Mouse (Mus musculus): ENCODE results near the gene Arhgap6. TPM values are rescaled to one million over a fixed set of nuclear protein-coding genes. Genes with fewer than 3 reads are reported as not detected.

Gene Arhgap6
- polyA plus RNA-seq, 2 experiments from 2014 or later, result 0.29 TPM; not detected in 1

DNA sequence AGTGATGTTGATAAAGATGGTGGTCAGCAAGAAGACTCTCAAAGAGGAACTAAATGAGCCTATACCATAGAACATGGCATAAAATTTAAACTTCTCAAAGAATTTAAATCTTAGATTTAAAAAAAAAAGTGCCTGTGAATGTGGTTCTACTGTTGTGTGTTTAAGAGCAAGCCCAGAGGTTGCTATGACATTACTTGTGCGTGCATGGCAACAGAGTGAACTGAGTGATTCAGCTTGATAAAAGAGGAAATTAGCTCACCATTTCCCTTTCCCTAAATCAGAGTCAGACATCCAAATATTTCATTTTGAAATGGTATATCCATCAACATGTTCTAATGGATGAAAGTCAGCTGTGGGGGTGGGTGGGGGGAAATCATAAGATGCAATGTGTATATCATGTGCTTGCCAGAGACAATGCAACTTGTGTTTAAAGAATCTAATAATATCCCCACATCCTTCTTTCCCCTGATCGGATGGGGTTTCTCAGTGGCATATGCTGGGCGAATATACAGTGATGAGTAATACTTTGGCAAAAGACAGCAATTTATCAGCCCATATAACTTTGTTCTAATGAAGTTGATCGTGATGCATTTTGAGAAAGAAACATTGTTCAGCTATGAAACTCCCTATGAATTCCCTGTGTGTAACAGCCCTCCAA, 328.3 kb downstream of the Arhgap6 start:
- no peak for ATAC-seq

- ATAC-seq, result no peak
Measured at GRCm38 (mm10) chrX:169123773-169124151, 328.9 kb downstream of the Arhgap6 start.

- no peak for ATAC-seq
Measured at GRCm38 (mm10) chrX:169139758-169140157, 344.9 kb downstream of the Arhgap6 start.

DNA sequence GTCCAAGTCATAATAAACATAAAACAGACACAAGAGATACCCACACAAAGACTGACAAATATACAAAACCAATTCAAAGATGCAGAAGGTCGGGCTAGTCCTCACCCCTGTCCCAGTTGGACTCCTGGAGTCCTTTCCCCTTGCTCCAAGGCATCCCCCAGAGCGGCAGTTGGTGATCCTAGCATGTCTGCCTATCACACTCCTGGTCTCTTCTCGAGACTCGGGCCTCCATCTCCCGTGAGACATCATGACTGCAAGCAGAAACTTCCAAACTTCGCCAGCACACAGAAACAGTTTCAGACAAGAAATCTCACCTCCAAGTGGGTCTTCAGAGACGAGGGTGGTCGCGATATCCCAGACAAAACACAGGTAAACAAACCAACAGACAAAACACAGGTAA, 345.6 kb downstream of the Arhgap6 start:
- no peak for ATAC-seq

DNA sequence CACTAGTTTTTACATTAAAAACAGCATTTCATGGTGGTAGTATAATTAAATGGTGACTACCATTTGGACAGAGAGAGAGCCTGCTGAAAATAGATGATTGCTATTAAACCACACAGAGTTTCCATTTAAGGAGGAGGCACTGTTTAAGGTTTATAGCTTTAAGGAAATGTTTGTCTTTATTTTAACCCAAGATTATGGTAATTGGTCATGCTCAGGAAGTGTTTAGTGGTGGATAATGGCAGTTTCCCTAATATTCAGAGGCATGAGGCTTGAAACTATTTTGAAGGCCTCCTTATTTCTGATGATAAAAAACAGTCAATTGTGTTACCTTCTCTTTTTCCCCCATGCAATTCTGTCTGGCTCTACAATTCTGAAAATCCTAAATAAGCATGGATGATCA, 358.9 kb downstream of the Arhgap6 start:
- ATAC-seq, result no peak

- ATAC-seq, result no peak
Measured at GRCm38 (mm10) chrX:169158385-169158784, 363.5 kb downstream of the Arhgap6 start.

GRCm38 (mm10) chrX:169170981-169171380, 376.1 kb downstream of the Arhgap6 start:
- ATAC-seq, result no peak

DNA sequence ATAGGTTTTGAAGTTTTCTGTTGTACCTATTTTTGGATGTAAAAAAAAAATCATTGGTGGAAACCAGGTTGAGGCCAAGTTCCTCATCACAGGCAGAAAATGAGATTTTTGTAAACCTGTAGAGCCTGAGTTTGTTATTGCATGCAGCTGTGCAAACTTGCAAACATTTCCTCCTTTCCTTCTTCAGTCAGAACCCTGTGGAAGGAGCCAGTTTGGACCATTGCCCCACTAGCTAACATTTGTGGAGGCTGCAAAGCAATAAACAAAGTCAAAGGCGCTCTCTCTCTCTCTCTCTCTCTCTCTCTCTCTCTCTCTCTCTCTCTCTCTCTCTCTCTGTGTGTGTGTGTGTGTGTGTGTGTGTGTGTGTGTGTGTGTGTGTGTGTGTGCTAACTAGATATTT, 378.9 kb downstream of the Arhgap6 start:
- ATAC-seq, result no peak

GRCm38 (mm10) chrX:169178634-169179033, 383.7 kb downstream of the Arhgap6 start:
- ATAC-seq, result no peak

- ATAC-seq, result no peak
Measured at GRCm38 (mm10) chrX:169187100-169187499, 392.2 kb downstream of the Arhgap6 start, which contains the start of gene Amelx. TSS of gene Amelx (minus strand) at chrX:169187200.

- no peak for ATAC-seq
Measured at GRCm38 (mm10) chrX:169210019-169210418, 415.1 kb downstream of the Arhgap6 start.

GRCm38 (mm10) chrX:169220064-169220463, 425.2 kb downstream of the Arhgap6 start:
- no peak for ATAC-seq

DNA sequence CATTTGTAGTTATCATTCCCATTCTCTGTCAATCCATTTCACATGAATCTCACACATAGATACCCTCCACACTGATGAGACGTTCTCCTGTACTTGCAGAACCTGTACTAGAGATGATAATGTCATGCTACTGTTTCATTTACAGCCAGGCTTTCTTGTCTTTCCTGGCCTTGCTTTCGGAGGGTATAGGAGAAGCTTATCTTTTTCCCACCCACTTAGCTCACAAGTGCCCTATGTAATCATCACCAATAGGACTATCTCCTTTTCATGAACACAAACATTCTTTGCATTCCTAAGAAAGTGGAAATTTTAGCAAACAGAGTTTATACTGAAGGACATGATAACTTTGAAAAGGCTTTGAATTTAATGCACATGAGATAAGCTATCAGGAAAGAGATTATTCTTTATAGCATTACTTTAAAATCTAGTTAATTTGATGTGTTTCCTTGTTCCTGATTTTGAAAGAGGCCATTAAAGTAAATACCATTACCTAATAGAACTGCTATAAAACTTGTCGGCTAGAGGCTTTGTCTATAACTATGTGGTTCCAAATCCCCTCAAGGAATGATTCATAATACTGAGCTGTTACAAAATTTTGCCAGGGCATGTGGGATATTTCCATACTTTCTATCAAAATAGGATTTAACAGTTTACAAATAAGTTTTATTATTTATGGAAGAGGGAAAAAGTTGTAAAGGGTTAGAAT, 427.6 kb downstream of the Arhgap6 start:
- ATAC-seq, result no peak

DNA sequence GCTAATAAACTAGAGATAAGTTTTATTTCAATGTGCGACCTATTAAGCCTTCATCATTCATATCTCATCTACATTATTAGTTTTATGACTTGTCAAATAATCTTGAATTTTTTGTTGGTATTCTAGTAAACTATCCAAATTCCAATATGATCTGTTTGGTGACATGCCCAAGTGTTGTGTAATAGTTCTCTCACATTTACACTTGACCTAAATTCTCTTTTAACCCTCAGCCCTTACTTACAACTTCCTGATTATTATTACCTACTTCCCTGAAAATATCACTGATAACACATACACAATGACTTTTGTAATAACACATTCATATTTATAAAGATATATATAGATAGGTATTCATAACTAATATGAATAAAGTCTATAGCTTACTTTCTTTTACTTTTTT, 461.0 kb downstream of the Arhgap6 start:
- no peak for ATAC-seq

GRCm38 (mm10) chrX:169256741-169257140, 461.8 kb downstream of the Arhgap6 start:
- ATAC-seq, result no peak

DNA sequence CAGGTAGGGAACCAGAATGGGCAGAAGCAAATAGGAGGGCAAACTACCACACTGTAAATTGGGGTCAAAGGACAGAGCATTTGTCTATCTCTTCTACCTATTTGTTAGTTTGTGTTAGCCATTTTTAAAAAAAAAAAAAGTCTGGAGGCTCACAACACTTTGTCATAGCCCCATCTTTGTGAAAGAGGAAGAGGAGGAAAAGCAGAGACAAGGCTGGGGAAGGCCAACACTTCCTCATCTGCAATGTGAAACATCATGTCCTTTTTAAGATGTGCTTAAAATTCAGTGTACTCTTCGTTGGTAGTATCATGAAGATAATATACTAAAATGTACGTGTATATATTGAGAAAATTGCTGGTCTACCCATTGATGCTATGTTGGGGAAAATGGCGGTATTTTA, 466.1 kb downstream of the Arhgap6 start:
- no peak for ATAC-seq

GRCm38 (mm10) chrX:169262212-169262611, 467.3 kb downstream of the Arhgap6 start:
- ATAC-seq, result no peak

- ATAC-seq, result no peak
Measured at GRCm38 (mm10) chrX:169263433-169264172, 468.7 kb downstream of the Arhgap6 start.

DNA sequence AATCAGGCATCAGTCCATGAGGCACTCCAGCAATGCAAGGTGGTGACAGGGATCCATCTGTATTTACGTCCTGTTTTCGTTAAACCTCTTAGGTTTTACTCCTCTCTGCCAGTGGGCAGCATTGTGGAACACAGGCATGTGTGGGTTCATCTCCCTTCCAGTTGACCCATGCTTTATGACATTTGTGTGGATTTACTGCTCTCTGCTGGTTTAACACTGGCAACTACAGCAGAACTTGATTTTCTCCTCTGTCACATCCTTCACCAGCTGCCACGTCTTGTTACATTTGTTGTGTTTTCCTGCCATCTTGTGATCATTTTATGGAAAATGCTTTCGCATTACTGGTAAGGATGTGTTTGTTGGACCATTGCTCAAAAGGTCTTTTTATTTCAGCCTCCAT, 504.7 kb downstream of the Arhgap6 start:
- no peak for ATAC-seq

GRCm38 (mm10) chrX:169302271-169303045, 507.6 kb downstream of the Arhgap6 start:
- no peak for ATAC-seq

GRCm38 (mm10) chrX:169303945-169304344, 509.0 kb downstream of the Arhgap6 start:
- peak; percentile 49 for ATAC-seq

DNA sequence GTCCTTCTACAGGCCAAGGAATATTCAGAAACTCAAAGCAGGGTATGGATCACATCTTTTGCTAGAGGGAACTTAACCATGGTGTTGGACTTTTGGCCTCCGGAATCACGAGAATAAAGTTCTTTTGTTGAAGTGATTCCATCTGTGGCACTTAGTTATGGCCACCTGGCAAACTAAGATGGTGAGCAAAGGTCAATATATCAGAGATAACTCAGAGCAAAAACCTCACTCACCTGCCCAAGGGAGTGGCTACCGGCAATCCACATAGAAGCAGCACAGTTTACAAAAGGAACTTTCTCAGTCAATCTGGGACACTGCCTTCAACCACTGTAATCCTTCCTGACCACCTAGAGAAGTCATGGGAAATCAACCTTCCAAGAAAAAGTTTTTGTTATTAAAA, 513.7 kb downstream of the Arhgap6 start:
- no peak for ATAC-seq

Measured in CD4-positive, CD25-positive, alpha-beta regulatory T cell, adult 4 months (primary cell).